Mouse (Mus musculus): ENCODE measurements around the gene Sept5.

Gene Sept5

DNA sequence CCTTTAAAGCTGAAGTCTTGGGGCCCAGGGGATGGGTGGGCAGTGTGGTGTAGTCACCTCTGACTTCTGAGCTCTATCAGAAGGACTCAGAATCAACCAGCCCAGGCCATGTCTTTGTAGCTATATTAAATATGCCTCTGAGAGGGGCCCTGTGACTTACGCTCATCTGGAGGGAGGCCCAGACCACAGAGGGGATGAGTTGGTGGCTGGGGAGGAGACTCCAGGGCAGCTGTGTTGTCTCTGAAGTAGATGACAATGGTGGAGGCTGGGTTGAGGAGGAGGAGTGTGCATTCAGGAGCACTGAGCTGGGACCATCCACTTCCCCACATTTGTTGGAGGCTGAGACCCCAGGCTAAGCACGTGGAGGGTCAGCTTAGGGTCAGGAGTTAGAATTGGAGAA, 11.5 kb downstream of the Sept5 start:
- intact Hi-C loops (cut with DNase I), result loop anchor here (5.0 kb wide), 1 partner anchor 271 kb away; the partner anchor contains the start of genes Arvcf and Tango2

DNA sequence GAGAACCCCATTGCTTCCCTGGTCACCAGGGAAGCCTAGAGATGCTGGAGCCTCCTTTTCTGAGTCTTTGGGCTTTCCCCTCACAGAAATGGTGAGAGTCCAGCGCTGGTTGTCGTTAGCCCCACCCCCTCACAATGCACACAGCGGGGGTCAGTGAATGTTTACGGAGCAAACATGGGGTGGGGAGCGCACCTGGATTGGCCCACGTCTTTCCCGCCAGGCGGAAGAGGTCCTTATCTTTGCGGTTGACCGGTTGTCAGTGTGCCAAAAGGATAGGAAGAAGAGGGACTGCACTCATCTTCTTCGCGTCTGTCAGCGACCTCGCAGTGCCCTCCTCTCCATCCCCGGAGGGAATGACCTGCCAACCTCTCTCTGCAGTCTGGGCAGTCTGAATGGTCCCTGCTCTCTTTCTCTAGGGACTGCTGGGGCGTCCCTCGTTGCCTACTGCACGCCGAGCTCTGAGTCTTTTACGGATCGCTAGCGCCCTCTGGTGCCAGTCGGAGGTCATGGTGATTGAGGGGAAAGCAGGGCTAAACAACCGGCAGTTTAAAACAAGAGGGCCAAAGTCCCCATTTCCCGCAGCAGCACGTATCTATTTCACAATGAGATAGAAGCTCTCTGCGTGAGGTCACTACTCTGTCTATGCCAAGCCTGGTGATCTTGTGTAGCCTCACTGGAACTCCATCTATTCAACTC, 12.2 kb downstream of the Sept5 start:
- intact Hi-C loops (cut with DNase I), result loop anchor here (1.0 to 5.0 kb wide), 2 partner anchors 174 to 270 kb away; partner anchors contain the start of genes Arvcf and Tango2

DNA sequence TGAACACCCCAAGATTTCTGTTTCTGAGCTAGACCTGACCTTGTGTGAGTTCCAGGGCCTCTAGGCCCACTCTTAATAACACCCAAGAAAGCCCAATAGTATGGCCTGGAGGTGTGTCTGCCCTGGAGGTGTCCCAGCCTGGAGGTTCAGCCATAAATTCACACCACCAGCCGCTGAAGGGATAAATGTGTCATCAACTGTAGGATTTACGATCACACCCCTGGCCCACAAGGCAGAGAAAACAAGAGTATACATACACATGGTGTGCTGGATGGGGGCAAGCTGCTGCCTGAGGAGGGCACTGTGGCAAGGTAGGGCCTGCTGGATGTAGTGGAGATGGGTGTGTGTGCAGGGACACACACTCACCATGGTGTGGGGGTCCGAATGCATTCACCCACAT, 16.5 kb downstream of the Sept5 start:
- intact Hi-C loops (cut with DNase I), result no loop called here

DNA sequence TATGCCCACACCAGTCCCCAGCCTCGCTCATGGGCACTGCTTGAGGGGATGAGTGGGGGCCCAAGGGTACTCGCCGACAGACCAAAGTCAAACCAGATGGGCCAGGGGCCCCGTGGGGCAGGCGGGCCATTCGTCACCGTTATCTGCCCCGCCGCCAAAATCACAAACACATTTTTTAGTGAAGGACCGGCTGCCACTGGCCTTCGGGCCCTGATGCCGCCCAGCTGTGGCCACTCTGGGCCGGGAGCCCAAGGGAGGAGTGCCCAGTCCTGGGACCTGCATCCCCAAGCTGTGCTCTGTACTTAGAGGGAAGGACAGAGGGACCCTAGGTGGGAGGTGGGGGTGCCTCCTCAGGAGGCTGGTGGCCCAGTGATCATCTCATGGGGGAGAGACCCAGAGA, 18.0 kb downstream of the Sept5 start:
- intact Hi-C loops (cut with DNase I), result no loop called here

DNA sequence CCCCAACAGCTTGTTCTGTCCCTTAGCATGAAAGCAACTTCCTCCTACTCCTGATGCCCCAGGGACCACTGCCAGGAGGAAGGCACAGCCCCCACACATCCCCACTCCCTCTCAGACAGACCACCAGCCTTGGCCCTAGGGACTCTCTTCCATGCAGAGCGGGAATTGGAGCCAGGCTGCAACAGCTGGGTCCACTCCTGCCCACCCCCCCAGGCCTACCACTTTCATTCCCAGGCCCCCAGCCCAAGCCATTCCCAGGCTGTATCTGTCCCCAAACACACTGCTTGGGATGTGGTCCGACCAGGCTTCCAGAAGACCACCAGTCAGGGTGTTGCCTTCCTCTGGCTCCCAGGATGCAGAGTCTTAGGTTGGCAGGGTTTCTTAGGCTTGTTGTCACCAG, 20.7 kb downstream of the Sept5 start:
- intact Hi-C loops (cut with DNase I), result no loop called here

DNA sequence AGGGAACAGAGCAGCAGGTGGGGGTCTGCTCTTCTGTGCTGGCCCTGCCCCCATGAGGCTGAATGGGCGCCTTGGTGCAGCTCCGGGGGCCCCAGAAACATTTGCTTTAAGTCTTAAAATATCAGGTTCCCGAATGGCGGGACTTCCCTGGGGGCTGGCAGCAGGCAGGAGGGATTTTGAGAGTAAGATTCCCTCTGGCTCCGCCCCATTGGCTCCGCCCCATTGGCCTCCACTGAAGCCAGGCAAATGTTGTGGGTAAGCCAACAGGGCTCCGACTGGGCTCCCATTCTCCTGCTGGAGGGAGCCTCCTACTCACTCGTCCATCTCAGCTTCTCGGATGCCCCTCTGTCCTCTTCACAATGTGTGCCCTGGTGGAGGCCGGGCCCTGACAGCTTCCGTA, 21.5 kb downstream of the Sept5 start:
- intact Hi-C loops (cut with DNase I), result no loop called here

DNA sequence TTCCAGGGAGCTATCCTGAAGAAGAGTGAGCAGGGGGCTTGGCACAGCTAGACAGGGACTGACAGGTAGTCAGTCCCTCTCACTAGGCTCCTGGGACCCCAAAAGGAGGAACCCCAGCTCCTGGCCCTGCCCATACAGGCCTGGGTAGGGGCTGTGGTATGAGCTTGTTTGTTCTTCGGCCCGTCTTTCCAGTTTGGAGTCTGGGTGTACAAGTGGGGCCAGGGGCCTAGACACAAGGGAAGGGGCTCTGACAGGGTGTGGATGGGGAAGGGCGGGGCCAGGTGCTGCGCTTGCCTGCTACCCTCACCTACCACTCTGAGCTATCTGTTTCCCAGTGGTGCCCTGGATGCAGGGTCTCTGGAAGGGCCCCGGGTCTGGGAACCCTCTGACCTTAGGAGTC, 24.0 kb downstream of the Sept5 start:
- intact Hi-C loops (cut with DNase I), result no loop called here

DNA sequence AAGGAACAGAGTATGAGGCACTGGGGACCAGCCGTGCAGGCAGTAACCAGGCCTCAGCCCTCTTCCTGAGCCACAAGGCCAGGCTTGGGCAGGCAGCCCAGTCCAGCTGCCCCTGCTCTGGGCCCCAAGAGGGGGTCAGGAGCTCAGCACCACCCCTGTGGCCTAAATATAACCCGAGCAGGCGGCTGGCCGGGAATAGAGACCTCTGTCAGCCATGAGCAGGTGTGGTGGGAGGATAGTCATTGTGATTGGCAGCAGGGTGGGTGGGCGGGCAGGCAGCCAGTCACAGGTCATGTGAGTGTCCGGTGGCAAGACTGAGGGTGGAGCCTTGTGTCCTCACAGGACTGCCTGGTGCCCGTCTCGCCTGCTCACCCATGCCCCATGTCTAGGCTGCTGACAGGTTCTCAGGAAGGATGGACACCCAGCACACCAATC, 25.5 kb downstream of the Sept5 start:
- intact Hi-C loops (cut with DNase I), result no loop called here

DNA sequence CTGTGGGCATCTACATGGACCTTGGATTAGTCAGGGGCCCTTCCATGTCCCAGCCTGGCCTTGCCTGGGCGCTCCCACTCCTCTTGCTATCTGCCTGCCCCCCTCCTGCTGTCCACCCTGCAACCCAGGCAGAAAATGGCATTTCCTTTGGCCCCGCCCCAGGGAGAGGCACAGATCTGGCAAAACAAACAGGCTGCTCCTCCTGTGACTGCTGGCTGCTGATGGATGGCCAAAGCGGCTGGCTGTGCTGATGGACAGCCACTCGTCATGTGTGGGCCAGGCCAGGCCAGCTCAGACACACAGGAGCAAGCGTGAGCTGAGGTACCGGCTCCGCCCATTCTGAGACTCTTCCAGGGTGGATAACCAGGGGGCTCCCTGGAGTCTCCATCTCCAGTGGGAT, 28.3 kb downstream of the Sept5 start:
- intact Hi-C loops (cut with DNase I), result no loop called here

DNA sequence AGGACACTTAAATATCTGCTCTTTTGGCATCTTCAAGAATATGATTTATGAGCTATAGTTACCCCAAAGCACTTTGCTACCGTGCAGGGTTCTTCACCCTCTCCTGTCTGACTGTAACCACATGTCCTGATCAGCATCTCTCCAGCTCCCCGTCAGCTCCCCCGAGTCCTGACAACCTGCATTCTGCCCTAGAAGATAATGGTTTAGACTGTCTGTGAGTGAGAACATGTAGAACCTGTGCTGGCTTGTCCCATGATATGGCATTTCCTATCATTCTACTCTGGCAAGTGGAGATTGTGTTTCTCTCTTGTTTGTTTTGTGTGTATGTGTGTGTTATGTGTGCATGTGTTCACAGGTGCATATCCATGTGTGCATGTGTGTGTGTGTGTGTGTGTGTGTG, 31.7 kb downstream of the Sept5 start:
- intact Hi-C loops (cut with DNase I), result no loop called here

DNA sequence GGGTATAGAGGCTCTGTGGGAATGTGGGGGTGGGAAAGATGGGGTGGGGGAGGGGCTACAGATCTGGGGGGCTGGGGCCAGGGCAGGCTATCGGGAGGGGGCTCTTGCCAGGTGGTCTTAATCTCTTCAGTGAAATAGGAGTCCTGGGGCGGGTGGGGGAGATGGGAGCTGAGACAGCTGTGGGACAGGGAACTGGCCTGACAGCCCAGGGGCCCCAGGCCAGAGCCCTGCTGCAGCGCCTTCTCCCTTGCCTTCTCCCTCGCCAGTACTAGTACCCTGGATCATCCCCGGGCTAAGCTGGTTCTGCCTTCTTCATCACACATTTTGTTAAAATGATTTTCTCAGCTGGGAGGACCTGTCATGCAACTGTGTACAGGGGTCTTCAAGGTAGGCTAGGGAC, 33.5 kb downstream of the Sept5 start:
- intact Hi-C loops (cut with DNase I), result no loop called here

DNA sequence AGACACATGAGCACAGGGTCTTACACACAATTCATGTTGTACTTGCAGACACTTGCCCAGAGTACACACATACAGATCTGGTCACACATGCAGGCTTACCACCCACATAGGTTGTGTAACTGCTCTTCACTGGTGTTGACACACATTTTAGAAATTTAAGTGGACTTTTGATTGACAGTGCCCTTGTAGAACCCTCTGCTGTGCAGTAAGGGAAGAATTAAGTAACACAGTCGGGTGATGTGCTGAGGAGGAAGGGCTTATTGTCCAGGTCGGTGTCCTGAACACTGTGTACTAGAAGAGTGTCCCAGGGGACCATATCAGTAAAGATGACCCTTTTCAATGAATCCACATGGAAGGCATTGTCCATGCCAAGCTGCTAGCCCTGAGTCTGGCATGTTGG, 35.8 kb downstream of the Sept5 start:
- intact Hi-C loops (cut with DNase I), result no loop called here

DNA sequence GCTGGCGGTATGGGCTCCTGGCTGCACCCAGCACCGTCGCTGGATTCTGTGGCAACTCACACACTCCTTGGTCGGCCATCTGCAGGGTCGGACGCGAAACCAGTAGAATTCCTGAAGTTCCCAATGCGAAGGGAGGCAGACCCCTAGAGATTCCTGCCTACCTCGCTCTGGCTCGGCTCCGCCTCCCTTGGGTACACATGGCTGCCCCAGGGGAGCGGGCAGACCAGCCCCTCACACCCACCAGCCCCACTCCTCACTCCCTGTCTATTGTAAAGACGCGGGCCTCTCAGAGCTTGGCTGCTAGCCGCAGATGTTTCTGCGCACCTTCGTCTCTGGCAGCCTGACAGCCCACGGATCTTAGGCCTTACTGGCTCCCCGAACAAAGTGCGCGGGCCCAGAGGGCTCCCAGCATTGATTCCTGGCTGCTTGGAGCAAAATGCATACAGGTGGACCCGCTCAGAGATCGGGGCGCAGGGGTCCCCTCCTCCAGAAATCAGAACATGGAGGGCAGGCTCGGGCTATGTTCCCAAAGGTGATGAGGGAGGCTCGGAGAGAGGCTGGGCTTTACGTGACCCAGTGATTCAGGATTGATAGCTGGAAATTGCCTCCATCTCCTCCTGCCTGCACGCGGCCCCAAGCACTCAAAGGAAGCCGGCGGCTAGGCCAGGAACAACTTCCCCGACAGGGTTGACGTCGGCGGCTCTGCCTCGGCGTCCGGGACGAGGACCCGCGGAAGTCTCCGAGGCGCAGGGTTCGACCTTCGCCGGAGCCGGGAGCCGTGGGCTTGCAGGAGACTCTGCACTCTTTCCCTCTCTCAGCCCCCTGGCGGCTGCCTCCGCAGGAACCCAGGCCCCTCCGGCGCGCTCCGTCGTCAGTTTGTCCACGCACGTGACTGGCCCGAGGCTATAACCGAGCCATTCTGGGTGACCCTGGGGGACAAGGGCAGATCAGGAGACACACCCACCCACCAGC, 38.4 kb downstream of the Sept5 start:
- intact Hi-C loops (cut with DNase I), result no loop called here

DNA sequence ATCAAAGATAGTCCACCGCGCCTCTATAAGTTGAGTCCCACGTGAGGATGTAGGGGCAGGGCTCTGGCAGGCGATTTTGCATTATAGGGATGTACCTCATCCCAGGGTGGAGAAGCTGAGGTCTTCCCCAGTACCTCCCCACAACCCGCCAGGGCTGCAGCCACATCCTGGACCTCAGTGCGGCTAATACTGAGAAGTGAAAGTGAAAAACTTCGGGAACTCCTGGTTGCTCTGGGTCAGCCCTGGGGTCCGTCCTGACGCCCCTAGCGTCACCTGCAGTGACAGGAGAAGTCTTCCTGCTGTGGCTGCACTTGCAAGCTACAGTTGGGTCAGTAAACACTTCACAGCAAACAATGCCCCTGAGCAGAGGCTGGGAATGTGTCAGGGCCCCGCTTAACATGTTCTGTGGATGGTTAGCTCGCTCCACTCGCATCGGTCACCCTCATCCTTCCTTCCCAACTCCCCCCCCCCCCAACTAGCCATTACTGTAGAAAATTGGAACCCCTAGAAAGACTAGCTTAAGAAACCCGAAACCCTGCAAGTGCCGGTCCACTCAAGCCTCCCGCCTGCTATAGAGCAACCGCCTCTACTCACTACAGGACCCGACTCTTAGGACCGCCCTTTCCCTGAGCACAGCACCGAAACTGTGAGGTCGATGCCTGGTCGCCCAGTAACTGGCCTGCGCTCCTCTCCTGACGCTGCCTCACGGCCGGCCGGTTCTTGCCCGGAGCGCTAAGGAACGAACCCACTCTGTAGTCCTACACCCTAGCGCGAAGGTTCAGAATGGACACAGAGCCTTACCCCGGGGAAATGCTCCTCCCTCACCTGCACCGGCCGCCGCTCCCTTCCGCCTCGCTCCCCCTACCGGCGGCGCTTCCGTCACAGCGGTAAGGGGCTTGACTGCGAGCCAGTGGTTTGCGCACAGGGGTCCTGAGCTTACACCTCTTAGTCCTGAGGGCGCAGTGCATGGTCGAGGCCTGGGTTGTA, 39.7 kb downstream of the Sept5 start, which contains the start of gene Tbx1:
Tbx1 (minus strand) TSS at position 868 of the 987 bp plus-strand sequence.
- intact Hi-C loops (cut with DNase I), result no loop called here

DNA sequence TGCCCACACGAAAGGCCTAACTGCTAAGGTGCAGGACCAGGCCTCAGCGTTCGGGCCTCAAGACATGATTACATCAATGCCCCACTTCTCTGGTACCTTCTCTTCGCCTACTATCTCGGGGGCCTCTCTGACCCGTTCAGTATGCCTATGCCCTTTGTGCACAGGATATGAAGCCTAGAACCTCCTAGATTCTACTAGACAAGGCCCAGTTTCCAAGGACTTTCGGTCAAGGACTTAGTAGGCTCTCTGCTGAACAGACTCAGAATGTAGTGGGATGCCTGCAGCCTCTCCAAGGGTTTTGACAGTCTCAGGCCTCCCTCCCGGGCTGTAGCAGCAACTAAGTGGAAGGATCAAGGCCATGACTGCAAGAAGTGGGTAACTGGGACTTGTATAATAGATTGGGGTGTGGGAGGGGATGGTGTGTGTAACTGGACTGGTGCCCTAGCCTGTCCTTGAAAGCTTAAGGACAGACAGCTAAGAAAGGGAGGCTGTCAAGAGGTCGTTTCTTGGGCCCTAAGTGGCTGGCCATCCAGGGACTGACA, 40.6 kb downstream of the Sept5 start:
- intact Hi-C loops (cut with DNase I), result no loop called here

DNA sequence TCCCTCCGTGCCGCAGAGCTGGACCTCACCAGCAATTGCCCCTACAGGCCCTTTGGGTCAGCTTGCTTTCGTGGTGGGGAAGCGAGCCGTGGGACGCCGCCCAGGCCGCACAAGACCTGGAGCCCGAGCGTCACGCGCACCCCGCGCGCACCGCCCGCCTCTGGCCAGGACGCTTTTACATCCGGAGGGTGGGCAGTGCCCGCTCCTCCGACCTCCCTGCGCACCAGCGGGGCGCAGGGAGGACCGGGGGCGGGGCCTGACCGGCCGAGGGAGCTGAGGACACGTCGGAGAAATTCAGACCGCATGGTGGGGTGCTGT, 41.1 kb downstream of the Sept5 start:
- intact Hi-C loops (cut with DNase I), result no loop called here

DNA sequence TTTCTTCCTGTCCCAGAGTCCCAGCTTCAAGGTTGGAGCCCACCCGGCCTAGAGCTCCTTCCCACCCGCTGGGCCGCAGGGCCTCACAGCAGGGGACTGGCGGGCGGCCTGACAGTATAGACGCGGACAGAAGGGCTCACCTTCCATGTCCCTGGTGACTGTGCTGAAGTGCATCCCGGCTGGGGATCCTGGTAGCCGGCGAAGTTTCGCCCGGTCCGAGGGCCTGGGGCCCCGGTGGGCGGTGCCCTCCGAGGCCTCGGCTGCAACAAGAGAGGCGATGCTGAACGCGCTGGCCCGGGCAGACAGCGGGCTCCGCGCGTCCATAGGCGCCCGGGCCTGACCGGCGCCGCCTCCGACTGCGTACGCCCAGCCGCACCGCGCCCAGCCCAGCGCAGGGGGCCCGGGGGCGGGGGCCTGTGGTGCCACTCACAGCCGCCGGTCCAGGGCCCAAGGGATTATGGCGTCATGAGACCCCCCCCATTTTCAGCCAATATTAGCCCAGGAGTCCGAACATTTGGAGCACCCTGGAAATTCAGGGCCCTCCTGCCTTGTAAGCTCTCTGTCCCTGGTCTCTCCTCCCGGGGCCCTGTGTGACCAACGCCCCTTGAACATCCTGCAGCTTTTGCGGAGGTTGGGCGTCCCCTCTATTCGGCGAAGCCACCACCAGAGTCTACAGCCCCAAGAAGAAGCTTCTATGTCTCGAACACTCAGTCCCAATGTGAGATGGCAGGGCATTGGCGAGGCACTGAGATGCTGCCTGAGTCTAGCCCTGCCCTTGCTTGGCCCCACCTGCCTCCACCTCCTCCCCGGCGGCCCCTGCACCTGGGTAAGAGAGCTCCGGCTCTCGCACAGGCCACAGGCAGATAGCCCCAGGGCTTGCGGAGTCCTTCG, 41.7 kb downstream of the Sept5 start:
- intact Hi-C loops (cut with DNase I), result no loop called here

DNA sequence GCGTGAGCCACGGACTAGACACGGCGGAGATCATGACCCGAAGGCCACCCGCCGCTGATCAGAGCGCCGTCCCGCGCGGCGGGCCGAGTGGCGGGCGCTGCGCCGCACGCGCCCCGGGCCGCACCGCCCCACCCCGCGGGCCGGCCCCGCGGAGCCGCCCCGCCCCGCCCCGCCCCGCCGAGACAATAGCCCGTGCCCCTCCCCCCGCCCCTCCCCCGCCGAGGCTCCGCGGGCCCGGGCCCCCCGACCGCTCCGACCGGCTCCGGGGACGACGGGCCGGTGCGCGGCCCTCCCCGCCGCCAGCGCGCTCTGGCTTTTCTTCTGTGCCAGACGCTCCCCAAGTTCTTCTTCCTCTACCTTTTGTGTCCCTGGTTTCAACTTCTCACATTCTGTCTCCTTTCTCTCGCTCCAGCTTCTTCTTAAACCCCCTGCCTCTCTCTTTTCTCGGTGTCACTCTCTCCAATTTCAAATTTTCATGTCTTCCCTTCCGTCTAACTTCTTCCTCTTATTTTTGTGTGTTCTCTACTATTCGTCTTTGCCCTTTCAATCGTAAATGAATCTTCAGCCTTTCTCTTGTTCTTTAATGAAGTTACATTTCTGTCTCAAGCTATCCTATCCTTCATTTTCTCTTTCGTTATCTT, 42.7 kb downstream of the Sept5 start:
- intact Hi-C loops (cut with DNase I), result no loop called here
